Mouse (Mus musculus): ENCODE data around the gene Cnnm3.

Gene Cnnm3

GRCm38 (mm10) chr1:36511289-36512021 is at the start of gene Cnnm3:
TSS of gene Cnnm3 (plus strand) at chr1:36511867.
- peak; percentile 80 for DNase-seq (ENCODE audit: extremely low spot score, low read depth, low spot score)

GRCm38 (mm10) chr1:36465641-36466160 is 46.0 kb upstream of the Cnnm3 start:
- DNase-seq (ENCODE audit: extremely low spot score, low read depth, low spot score): no peak

DNA sequence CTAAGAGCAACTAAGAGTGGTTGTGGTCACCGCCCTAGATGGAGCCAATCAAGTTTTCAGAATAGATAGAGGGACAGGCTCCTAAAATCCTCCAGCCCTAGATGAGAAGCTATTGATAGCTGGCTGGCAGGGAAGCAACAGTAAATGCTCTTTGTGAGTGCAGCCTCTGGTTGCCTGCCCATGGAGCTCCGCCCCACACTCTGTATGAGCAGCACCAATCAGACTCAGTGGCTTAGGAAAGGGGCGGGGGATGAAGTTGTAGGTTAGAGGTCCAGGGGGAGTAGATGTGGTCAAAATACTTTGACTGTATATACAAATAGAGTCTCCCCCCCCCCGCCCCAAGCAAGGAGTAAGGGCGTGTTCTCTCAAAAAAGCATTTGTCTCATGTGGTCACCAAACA is 44.2 kb upstream of the Cnnm3 start:
- DNase-seq (ENCODE audit: extremely low spot score, low read depth, low spot score): no peak

DNA sequence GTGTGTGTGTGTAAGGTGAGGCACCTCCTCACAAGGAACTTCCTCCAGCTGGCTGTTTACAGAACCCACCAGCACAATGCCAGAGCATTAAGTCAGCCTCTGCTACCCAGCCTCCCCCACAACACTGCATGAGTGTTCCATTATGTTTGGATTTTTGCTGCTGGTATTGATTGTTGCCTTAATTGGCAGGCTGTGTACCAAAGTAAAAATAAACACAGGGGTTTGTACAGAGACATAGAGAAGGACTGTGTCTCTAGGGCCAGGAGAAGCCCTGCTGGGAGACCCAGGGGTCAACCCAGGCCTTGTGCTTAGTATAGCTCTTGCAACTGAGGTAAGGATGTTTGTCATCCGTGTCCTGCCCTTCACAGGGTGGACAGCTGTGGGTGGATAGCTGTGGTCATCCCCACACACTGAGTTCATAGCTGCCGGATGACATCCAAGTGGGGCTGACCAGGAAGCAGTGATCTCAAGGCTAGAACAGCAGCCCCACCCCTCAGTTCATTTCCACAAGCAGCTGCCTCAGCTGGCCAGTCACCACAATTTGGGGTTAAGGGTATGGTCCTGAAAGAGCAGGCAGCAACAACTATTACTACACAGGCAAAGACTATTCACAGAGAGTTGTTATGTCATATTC is 41.7 kb upstream of the Cnnm3 start:
- DNase-seq (ENCODE audit: extremely low spot score, low read depth, low spot score): no peak

- no peak for DNase-seq (ENCODE audit: extremely low spot score, low read depth, low spot score)
These were observed 40.2 kb upstream of the Cnnm3 start, which contains the start of gene Cnnm4 for GRCm38 (mm10) chr1:36471181-36472105. TSS of gene Cnnm4 (plus strand) at chr1:36471620.

GRCm38 (mm10) chr1:36472106-36472440 is 39.6 kb upstream of the Cnnm3 start:
- DNase-seq (ENCODE audit: extremely low spot score, low read depth, low spot score): no peak

GRCm38 (mm10) chr1:36473211-36473780 is 38.4 kb upstream of the Cnnm3 start:
- no peak for DNase-seq (ENCODE audit: extremely low spot score, low read depth, low spot score)

DNA sequence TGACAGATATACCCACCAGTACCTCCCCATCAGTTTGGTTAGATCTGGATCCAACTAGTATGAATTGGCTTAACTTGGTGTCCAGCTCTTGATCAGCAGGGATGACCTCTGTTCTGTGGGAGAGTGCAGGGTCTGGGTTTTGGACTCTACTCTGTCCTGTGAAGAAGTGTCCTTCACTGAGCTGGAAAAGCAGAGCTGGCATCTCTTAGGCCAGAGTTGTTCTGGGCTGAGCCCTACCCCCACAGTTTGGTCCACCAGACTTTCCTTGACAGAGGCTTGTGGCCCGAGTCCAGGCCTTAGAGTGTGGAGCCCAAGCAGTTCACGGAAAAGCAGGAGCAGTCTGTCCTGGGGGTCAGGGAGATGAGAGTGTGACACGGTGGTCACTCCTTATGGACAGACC is 37.0 kb upstream of the Cnnm3 start:
- no peak for DNase-seq (ENCODE audit: extremely low spot score, low read depth, low spot score)

- no peak for DNase-seq (ENCODE audit: extremely low spot score, low read depth, low spot score)
These were observed 36.1 kb upstream of the Cnnm3 start for GRCm38 (mm10) chr1:36475480-36476110.

GRCm38 (mm10) chr1:36476426-36476825 is 35.2 kb upstream of the Cnnm3 start:
- no peak for DNase-seq (ENCODE audit: extremely low spot score, low read depth, low spot score)

- DNase-seq (ENCODE audit: extremely low spot score, low read depth, low spot score): no peak
These were observed 33.3 kb upstream of the Cnnm3 start for GRCm38 (mm10) chr1:36478343-36478795.

- DNase-seq (ENCODE audit: extremely low spot score, low read depth, low spot score): no peak
These were observed 31.5 kb upstream of the Cnnm3 start for GRCm38 (mm10) chr1:36479903-36480899.

GRCm38 (mm10) chr1:36483825-36484224 is 27.8 kb upstream of the Cnnm3 start:
- no peak for DNase-seq (ENCODE audit: extremely low spot score, low read depth, low spot score)

- DNase-seq (ENCODE audit: extremely low spot score, low read depth, low spot score): no peak
These were observed 26.6 kb upstream of the Cnnm3 start for GRCm38 (mm10) chr1:36485080-36485479.

GRCm38 (mm10) chr1:36487111-36487510 is 24.6 kb upstream of the Cnnm3 start:
- DNase-seq (ENCODE audit: extremely low spot score, low read depth, low spot score): no peak

- no peak for DNase-seq (ENCODE audit: extremely low spot score, low read depth, low spot score)
These were observed 22.0 kb upstream of the Cnnm3 start for GRCm38 (mm10) chr1:36489661-36490060.

GRCm38 (mm10) chr1:36492416-36493139 is 19.1 kb upstream of the Cnnm3 start:
- DNase-seq (ENCODE audit: extremely low spot score, low read depth, low spot score): no peak

GRCm38 (mm10) chr1:36493299-36493698 is 18.4 kb upstream of the Cnnm3 start:
- DNase-seq (ENCODE audit: extremely low spot score, low read depth, low spot score): no peak

DNA sequence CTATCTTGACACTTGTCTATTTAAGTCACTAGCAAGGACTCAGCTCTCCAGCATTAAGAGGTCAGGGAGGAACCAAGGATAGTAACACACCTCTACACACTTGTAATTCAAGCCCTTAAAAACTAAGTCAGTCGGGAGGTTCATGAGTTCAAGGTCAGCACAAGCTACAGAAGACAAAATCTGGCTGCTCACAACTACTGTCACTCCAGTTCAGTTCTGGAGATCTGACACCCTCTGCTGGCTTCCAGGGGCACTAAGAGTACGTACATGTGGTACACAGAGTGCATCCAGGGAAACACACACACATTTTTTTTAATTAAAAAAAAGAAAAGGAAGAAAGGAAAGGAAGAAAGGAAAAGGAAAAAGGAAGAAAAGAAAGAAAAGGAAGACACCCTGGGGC is 14.9 kb upstream of the Cnnm3 start:
- DNase-seq (ENCODE audit: extremely low spot score, low read depth, low spot score): no peak

Measured in hindlimb bud, embryonic 11.5 days (tissue).